Mouse (Mus musculus): Measurements from ENCODE around the gene Ipmk.

Gene Ipmk

DNA sequence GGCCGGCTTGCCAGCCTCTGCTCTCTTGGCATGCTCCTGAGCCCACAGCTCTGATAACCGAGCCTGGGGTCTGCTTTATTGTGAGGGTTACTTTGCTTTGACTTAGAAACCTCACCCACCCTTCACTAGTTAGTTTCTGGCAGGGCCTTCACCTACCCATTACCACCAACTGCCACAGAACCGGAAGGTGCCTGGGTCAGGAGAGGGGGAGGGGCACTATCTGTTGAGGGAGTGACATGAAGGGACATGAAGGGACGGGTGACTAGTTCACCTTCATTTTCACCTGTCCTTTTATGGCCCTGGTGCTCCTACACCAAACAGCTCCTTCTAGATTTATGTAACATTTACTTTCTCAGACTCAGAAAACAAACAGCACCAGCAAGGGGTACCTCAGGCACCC lies 8.1 kb upstream of the Ipmk start:
- in situ Hi-C loops (cut with MseI, MboI): no loop called here

DNA sequence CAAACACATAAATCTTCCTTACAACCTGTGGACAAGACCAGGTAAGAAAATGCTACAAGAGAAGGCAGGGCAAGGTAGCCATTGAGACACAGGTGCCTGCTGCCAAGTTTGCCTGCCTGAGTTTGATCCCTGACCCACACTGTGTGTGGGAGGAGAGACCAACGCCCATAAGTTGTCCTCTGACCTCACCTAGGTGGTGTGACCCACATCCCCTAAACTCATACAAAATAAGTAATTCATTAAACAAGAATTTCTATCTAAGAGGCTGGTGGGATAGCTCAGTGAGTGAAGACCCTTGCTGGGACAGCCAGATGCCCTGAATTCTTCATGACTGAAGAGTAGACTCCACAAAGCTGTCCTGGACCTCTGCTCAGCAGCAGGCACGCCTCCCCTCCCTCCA lies 7.4 kb upstream of the Ipmk start:
- in situ Hi-C loops (cut with MseI, MboI): no loop called here

- in situ Hi-C loops (cut with MseI, MboI): no loop called here
Measured at GRCm38 (mm10) chr10:71341290-71341689, 6.3 kb upstream of the Ipmk start.

GRCm38 (mm10) chr10:71342030-71342805 lies 5.3 kb upstream of the Ipmk start:
- in situ Hi-C loops (cut with MseI, MboI): no loop called here

DNA sequence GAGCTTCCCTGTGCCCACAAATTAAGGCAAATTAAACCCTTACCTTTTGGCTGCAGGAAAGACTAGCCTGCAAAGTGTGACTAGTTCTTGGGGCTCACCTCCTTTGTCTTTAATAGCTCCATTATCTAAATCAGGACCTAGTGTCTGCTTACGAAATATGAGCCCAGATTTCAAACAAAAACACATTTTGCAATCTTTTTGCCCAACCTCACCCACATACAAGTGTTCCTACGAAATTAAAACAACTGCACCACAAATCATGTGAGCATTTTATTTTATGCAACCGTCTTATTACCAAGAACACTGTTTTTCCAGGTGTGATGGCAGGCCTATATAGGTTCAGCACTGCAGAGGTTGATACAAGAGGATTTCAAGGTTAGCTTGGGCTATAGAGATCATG lies 4.4 kb upstream of the Ipmk start:
- in situ Hi-C loops (cut with MseI, MboI): no loop called here

- in situ Hi-C loops (cut with MseI, MboI): no loop called here
Measured at GRCm38 (mm10) chr10:71343567-71344265, 3.8 kb upstream of the Ipmk start.

DNA sequence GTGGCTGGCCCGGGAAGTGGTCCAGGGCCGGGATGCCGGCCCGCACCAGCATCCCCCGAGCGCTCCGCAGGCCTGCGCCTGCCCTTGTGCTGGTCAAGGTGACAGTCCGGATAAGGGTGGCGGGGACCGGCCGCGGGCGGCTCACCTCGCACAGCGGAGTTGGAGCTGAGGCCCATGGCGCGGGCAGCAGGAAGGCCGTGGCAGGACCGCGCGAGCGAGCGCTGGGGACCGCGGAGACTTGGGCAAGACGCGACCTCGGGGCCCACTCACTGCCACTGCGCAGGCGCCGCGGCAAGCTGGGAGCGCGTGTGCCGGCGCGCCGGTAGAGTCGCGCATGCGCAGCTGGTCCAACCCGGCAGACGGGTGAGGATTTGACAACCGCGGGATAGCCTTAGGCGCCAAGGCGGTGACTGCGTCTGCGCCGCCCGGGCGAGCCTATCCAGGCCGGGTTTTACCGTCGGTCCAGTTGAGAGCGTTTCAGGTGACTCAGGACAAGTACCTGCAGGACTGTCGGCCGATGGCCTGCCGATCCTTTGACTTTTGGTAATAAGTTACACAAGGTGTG lies 2.9 kb upstream of the Ipmk start, which contains the start of gene Cisd1:
Cisd1 (minus strand) TSS at position 376 of the 565 bp plus-strand sequence.
- in situ Hi-C loops (cut with MseI, MboI): no loop called here

- in situ Hi-C loops (cut with MseI, MboI): no loop called here
Measured at GRCm38 (mm10) chr10:71346106-71346505, 1.5 kb upstream of the Ipmk start.

GRCm38 (mm10) chr10:71346722-71347508 lies 648 bp upstream of the Ipmk start:
- in situ Hi-C loops (cut with MseI, MboI): no loop called here

DNA sequence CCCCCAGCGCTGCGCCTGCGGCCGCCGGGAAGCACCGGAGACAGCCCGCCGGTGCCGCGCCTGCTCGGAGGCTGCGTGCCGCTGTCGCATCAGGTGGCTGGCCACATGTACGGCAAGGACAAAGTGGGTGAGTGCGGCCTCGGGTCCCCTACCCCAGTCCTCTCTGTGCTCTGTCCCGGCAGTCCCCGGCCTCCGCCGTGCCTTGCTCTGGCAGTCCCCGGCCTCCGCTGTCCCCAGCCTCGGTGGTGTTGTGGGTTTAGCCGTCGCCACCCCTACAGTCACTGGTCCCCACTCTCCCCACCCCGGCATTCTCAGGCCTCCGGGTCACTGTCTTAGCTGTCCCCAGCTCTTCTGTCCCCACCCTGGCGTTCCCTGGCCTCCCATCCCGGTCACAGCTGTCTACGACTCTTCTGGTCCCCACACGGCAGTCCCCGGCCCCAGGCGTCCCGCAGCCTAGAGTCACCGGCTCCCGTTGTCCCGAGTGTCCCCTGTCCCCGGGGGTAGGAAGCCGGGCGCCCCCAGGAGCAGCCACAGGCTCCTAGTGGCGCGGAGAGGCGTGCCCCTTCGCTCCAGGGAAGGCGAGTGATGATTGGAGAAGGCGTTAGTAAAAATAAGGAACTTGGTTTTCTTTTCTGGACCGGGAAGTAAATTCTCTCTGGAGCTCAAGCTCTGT lies 537 bp downstream of the Ipmk start:
- in situ Hi-C loops (cut with MseI, MboI): no loop called here

DNA sequence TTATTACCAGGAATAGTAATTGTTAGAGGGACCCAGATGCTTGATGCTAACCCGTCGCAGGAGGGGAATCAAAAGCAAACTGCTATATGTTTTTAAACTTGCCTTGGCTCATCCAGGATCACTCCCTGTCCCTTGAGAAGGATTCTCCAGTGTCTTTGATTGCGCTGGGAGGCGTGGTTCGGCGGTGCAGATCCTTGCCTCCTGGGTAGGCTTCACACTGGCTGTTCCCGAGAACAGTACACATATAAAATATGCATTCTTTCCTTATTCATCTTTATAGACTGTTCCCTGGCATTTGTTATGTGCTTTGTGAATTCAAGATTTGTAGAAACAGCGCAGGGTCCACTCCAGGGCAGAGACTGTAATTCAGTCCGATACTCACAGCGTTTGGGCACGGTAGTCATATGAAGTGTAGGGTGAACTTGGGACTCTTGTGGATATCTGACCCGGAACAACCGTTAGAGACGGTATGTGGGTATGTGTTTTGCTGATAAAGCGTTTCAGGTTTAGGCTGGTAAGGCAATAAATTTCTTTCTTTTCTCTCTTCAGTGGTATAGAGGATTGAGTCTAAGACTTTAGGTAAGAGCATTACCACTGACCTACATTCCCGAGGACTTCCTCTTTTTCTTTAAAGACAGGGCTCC lies 1.2 kb downstream of the Ipmk start:
- in situ Hi-C loops (cut with MseI, MboI): no loop called here

DNA sequence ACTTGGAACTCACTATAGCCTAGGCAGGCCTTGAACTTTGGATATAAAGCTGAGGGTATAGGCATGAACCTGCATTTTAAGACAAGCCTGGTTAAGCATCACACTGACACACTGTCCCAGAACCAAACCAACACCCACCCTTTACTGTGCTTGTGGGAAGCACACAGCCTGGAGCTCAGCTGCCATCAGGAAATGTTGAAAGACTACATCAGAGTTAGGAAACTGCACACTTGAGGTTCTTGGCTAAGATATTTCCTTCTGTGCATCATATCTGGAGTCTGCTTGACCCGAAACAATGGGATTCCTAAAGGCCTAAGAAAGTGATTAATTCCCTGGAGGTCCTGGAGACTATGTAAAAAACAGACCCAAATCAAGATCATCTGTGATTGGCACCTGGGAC lies 1.7 kb downstream of the Ipmk start:
- in situ Hi-C loops (cut with MseI, MboI): no loop called here

DNA sequence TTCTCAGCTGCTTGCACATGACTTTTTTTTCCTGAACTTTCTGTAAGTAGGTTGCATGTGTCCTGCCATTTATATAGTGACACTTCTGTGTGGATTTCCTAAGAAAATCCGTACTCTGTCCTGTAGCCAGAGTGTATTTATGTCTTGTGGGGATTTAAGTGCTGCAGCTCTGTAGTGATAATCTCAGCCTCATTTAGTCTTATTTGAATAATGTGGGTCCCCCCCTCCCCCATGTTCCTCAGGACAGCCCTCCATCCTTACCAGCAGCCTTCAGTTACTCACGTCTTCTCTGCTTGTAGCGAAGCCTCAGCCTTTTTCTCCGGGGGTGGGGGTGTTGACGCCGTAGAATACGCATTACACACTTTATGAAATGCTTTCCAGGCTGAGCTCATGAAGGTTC lies 3.7 kb downstream of the Ipmk start:
- in situ Hi-C loops (cut with MseI, MboI): no loop called here

- in situ Hi-C loops (cut with MseI, MboI): no loop called here
Measured at GRCm38 (mm10) chr10:71353850-71354249, 6.3 kb downstream of the Ipmk start.

- in situ Hi-C loops (cut with MseI, MboI): no loop called here
Measured at GRCm38 (mm10) chr10:71354947-71355346, 7.4 kb downstream of the Ipmk start.

- in situ Hi-C loops (cut with MseI, MboI): no loop called here
Measured at GRCm38 (mm10) chr10:71361044-71361443, 13.5 kb downstream of the Ipmk start.

DNA sequence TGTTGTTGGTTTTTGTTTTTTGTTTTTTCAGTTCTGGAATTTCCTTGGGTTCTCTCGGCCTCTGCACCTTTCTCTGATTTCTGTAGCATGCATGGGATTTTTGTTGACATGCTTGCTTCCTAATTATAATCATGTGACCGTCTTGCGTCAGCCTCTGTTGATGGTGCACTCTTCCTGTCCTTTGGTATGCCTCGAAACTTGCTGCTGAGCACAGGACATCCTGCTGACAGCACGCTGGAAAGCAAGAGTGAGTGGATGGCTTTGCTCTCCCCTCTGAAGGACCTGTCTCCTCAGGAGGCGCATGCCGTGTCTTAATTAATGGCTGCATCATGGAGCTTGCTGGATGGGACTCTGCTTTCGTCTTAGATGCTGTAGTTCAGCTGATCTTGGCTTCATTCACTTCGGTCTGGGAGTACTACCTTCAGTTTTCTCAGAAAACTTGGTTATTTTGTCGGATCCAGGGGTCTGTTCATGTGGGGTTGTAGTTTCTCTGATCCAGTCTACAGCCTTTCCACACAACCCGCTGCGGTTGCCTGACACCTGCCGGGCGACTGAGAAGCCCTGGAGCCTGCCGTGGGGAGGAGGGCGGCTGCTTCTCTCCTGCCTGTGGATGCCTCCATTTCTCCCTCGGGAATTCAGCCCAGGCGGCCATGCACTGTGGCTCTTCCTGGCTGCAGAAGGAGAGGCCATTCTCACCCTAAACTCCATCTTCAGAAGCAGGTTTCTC lies 14.4 kb downstream of the Ipmk start:
- in situ Hi-C loops (cut with MseI, MboI): no loop called here

DNA sequence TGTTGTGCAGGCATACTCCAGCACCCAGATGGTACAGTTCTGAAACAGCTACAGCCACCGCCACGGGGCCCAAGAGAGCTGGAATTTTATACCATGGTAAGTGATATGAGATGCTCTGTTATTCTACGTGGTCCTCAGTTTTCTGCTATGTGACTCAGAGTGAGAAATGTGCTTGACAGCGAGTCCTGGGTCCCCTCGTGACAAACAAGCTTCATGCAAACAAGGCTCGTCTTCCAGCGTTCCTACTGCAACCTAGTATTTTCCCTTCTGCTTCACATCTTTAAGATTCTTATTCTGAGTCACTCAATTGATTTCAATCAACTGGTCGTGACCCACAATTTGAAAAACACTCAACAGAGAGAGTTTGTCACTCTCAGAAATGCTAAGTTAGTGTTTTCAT lies 15.9 kb downstream of the Ipmk start:
- in situ Hi-C loops (cut with MseI, MboI): no loop called here

- in situ Hi-C loops (cut with MseI, MboI): no loop called here
Measured at GRCm38 (mm10) chr10:71363858-71364257, 16.3 kb downstream of the Ipmk start.
